Mouse (Mus musculus) activated CD4-positive, CD25-positive, alpha-beta regulatory T cell, adult 4 months (primary cell): ENCODE measurements around the gene Ank2. TPM values are rescaled to one million over a fixed set of nuclear protein-coding genes. Genes with fewer than 3 reads are reported as not detected.

ENCODE experiments used
- ATAC-seq: one replicate; pipeline ENCODE4 v1.8.0; 2017
- polyA plus RNA-seq, 2 experiments: library from polyadenylated mRNA; unstranded; fragments of 100-300 nt; shearing (Covaris generic); gene quantifications; one replicate each; pipeline ENCODE4 v1.2.1; 2017

Gene Ank2
- polyA plus RNA-seq, 2 experiments from 2014 or later, result 0.50 TPM; not detected in 1

- ATAC-seq, result no peak
Measured at GRCm38 (mm10) chr3:127282277-127282676, 216.9 kb downstream of the Ank2 start.

- ATAC-seq, result no peak
Measured at GRCm38 (mm10) chr3:127281390-127281789, 217.8 kb downstream of the Ank2 start.

- ATAC-seq, result no peak
Measured at GRCm38 (mm10) chr3:127280376-127280775, 218.8 kb downstream of the Ank2 start.

- no peak for ATAC-seq
Measured at GRCm38 (mm10) chr3:127275953-127276352, 223.2 kb downstream of the Ank2 start.

GRCm38 (mm10) chr3:127272801-127273200, 226.3 kb downstream of the Ank2 start:
- ATAC-seq, result no peak

- no peak for ATAC-seq
Measured at GRCm38 (mm10) chr3:127269616-127270015, 229.5 kb downstream of the Ank2 start.

GRCm38 (mm10) chr3:127267846-127268245, 231.3 kb downstream of the Ank2 start:
- no peak for ATAC-seq

- no peak for ATAC-seq
Measured at GRCm38 (mm10) chr3:127265732-127266131, 233.4 kb downstream of the Ank2 start.

- ATAC-seq, result no peak
Measured at GRCm38 (mm10) chr3:127265182-127265581, 234.0 kb downstream of the Ank2 start.

GRCm38 (mm10) chr3:127260786-127261166, 238.4 kb downstream of the Ank2 start:
- ATAC-seq, result no peak

GRCm38 (mm10) chr3:127260007-127260785, 239.0 kb downstream of the Ank2 start:
- ATAC-seq, result no peak

GRCm38 (mm10) chr3:127258466-127259075, 240.6 kb downstream of the Ank2 start:
- no peak for ATAC-seq

- no peak for ATAC-seq
Measured at GRCm38 (mm10) chr3:127257969-127258368, 241.2 kb downstream of the Ank2 start.

- no peak for ATAC-seq
Measured at GRCm38 (mm10) chr3:127257279-127257925, 241.7 kb downstream of the Ank2 start.

- no peak for ATAC-seq
Measured at GRCm38 (mm10) chr3:127256681-127257080, 242.5 kb downstream of the Ank2 start.

- no peak for ATAC-seq
Measured at GRCm38 (mm10) chr3:127250930-127251329, 248.2 kb downstream of the Ank2 start.

- no peak for ATAC-seq
Measured at GRCm38 (mm10) chr3:127248611-127249010, 250.5 kb downstream of the Ank2 start.

- no peak for ATAC-seq
Measured at GRCm38 (mm10) chr3:127246989-127247708, 252.0 kb downstream of the Ank2 start.

GRCm38 (mm10) chr3:127243928-127244642, 255.1 kb downstream of the Ank2 start:
- ATAC-seq, result no peak

- no peak for ATAC-seq
Measured at GRCm38 (mm10) chr3:127242234-127242810, 256.8 kb downstream of the Ank2 start.

- no peak for ATAC-seq
Measured at GRCm38 (mm10) chr3:127235271-127235670, 263.9 kb downstream of the Ank2 start.
